Mouse (Mus musculus): ENCODE measurements around the gene Armh3. TPM values are rescaled to one million over a fixed set of nuclear protein-coding genes. Genes with fewer than 3 reads are reported as not detected.
"Not testable (repeated sequence)": the region's sequence is repeated elsewhere in the genome, so short reads cannot be mapped to it uniquely, and the experiment has no call there.

The Armh3 gene
- polyA plus RNA-seq, 1 experiment from 2014 or later, result 10.1 TPM

DNA sequence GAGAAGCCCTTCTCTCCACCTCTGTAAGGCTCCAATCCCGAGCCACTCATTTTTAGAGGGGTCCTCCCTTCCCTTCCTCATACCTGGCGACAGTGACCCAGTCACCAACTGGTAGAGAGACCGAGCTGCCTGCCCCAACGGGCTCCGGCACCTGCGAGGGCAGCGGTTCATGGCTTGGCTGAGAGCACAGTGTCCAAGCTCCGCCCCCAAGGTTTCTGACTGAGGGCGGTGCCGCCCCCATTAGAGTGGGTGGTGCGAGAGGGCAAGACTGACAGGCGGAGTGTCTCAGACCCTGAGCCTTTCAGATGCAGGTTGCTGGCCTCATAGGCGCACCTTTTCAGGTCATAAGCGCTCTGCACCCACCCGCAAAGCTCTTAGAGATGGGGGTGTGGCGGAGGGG lies 186.2 kb downstream of the Armh3 start:
- Histone ChIP-seq H3K27me3 (replicated peaks; ENCODE audit: control insufficient read depth, insufficient read depth, low read length) (peaks cover 5% of the 10 kb centered on the region; the same call in 1 of the 2 replicates), H3K4me2 (replicated peaks; ENCODE audit: low read depth) (peak overlapping the region; percentile 60), H3K27ac (ENCODE audit: low read depth, low read length) (no peak overlapping the region), H3K9me3 (ENCODE audit: control insufficient read depth) (no peaks in the 10 kb centered on the region), H3K9ac (ENCODE audit: low read depth, low read length) (no peak overlapping the region), H3K4me3 (ENCODE audit: low read depth, low read length) (peak overlapping the region; percentile 29), H3K4me1 (replicated peaks; ENCODE audit: control insufficient read depth, insufficient read depth, low read length) (peaks cover 3% of the 10 kb centered on the region; the same call in 1 of the 2 replicates), H3K36me3 (ENCODE audit: control insufficient read depth, insufficient read depth) (no peaks in the 10 kb centered on the region; the same call in 1 of the 2 replicates)
- TF ChIP-seq CTCF (IDR thresholded peaks at IDR 0.05; ENCODE audit: low read depth), result no peak
- ATAC-seq, result no peak; the same call in 1 of the 2 replicates
- WGBS, result 2% methylated on average over 16 of the region's 16 CpGs

GRCm38 (mm10) chr19:45811028-45811674 lies 187.1 kb downstream of the Armh3 start:
- H3K36me3 ChIP-seq (ENCODE audit: control insufficient read depth, insufficient read depth), result no peaks in the 10 kb centered on the region
- no peak overlapping the region for H3K4me2 ChIP-seq (replicated peaks; ENCODE audit: low read depth)
- peaks cover 3% of the 10 kb centered on the region; the same call in 1 of the 2 replicates for H3K4me1 ChIP-seq (replicated peaks; ENCODE audit: control insufficient read depth, insufficient read depth, low read length)
- ATAC-seq, result no peak
- H3K9me3 ChIP-seq (ENCODE audit: control insufficient read depth), result no peaks in the 10 kb centered on the region
- no peak overlapping the region for H3K9ac ChIP-seq (ENCODE audit: low read depth, low read length)
- H3K4me3 ChIP-seq (ENCODE audit: low read depth, low read length), result no peak overlapping the region
- no peak for TF ChIP-seq CTCF (IDR thresholded peaks at IDR 0.05; ENCODE audit: low read depth)
- peaks cover 5% of the 10 kb centered on the region; the same call in 1 of the 2 replicates for H3K27me3 ChIP-seq (replicated peaks; ENCODE audit: control insufficient read depth, insufficient read depth, low read length)
- 75% methylated on average over 12 of the region's 12 CpGs for whole genome bisulfite sequencing
- no peak overlapping the region for H3K27ac ChIP-seq (ENCODE audit: low read depth, low read length)

DNA sequence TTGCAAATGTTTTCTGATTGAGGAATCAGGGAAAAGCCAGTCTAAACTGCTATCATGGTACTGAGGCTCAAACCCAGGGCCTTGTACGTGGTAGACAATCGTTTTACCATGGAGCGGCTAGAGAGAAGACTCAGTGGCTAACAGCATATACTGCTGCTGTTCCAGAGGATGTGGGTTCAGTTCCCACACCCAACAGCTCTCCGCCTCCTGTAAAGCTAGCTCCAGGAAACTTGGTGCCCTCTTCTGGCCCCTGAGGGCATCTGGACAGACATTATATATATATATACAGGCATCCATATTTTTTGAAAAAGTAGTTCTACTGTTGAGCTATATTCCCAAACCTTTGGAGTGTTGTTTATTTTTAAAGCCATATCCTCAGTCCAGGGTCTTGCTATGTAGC lies 190.6 kb downstream of the Armh3 start:
- no peak for TF ChIP-seq CTCF (IDR thresholded peaks at IDR 0.05; ENCODE audit: low read depth)
- Histone ChIP-seq H3K4me3 (ENCODE audit: low read depth, low read length) (no peak overlapping the region), H3K9me3 (ENCODE audit: control insufficient read depth) (no peaks in the 10 kb centered on the region), H3K27me3 (replicated peaks; ENCODE audit: control insufficient read depth, insufficient read depth, low read length) (no peaks in the 10 kb centered on the region), H3K4me2 (replicated peaks; ENCODE audit: low read depth) (no peak overlapping the region), H3K9ac (ENCODE audit: low read depth, low read length) (no peak overlapping the region), H3K4me1 (replicated peaks; ENCODE audit: control insufficient read depth, insufficient read depth, low read length) (peaks cover 3% of the 10 kb centered on the region; the same call in 1 of the 2 replicates), H3K36me3 (ENCODE audit: control insufficient read depth, insufficient read depth) (no peaks in the 10 kb centered on the region), H3K27ac (ENCODE audit: low read depth, low read length) (no peak overlapping the region)
- ATAC-seq, result no peak
- WGBS, result 92% methylated on average over 4 of the region's 4 CpGs

GRCm38 (mm10) chr19:45805817-45806216 lies 192.5 kb downstream of the Armh3 start:
- H3K27ac ChIP-seq (ENCODE audit: low read depth, low read length), result not testable (repeated sequence)
- 91% methylated on average over 6 of the region's 6 CpGs for WGBS

DNA sequence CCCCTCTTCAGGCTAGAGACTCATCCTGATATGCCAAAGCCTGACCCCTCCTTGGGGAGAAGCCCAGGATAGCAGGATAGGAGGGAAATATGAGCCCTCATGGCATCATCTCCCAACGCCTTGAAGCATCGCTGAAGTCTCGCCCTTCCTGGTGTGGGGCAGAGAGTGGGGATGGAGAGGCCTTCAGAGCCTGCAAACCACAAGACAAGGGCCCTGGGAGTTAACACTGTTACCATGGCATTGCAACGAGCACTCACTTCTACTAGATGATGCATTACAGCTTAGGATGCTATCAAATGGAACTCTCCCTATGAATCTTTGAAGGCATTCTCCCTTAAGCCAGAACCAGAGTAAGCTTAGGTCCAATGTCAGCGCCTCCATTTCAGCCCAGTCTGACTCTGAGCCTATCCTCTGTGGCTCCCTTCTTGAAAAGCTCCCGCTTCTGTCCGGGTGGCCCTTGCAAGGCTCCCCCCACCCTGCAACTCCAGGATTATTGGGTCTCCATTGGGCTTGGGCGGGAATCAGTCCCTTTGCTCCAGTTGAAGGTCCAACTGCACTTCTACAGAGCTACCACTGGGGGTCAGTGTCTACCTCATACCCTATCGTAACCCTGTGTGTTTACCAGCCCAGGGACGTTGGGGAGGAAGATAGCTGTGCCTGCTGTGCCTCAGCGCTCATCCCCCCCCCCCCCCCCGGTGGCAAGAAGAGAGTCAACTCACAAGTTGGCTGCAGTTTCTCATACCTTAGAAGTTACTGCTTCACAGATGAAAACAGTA lies 193.5 kb downstream of the Armh3 start:
- 27% methylated on average over 10 of the region's 12 CpGs for WGBS

More at GRCm38 (mm10) chr19:45805817-45806216, 192.5 kb downstream of the Armh3 start:
- not testable (repeated sequence) for H3K36me3 ChIP-seq (ENCODE audit: control insufficient read depth, insufficient read depth); H3K27me3 ChIP-seq (replicated peaks; ENCODE audit: control insufficient read depth, insufficient read depth, low read length); H3K9ac ChIP-seq (ENCODE audit: low read depth, low read length); ATAC-seq; H3K4me2 ChIP-seq (replicated peaks; ENCODE audit: low read depth); H3K4me1 ChIP-seq (replicated peaks; ENCODE audit: control insufficient read depth, insufficient read depth, low read length); H3K4me3 ChIP-seq (ENCODE audit: low read depth, low read length); H3K9me3 ChIP-seq (ENCODE audit: control insufficient read depth)

DNA sequence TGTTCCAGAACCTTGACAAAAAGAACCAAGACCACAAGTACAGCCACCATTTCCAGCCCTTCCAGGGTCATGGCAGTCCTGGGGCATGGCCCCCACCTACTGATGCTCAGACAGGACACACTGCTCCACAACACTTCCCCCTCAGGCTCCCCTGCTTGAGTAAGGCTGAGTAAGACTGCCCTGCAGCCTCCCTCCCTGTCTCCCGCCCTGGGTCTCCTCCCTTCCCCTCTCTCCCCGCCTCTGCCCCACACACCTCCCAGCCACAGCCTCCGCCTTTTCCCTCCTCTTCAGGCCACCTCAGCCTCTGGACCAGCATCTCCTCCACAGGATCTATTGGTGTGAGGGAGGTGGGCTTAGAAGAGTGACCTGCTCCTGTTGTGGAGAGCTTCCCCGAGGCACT lies 194.9 kb downstream of the Armh3 start:
- no peak overlapping the region for H3K4me2 ChIP-seq (replicated peaks; ENCODE audit: low read depth)
- no peaks in the 10 kb centered on the region for H3K4me1 ChIP-seq (replicated peaks; ENCODE audit: control insufficient read depth, insufficient read depth, low read length)
- H3K9ac ChIP-seq (ENCODE audit: low read depth, low read length), result no peak overlapping the region
- no peaks in the 10 kb centered on the region for H3K36me3 ChIP-seq (ENCODE audit: control insufficient read depth, insufficient read depth)
- H3K27ac ChIP-seq (ENCODE audit: low read depth, low read length), result no peak overlapping the region
- no peaks in the 10 kb centered on the region for H3K9me3 ChIP-seq (ENCODE audit: control insufficient read depth)
- no peaks in the 10 kb centered on the region for H3K27me3 ChIP-seq (replicated peaks; ENCODE audit: control insufficient read depth, insufficient read depth, low read length)
- WGBS, result 34% methylated on average over 4 of the region's 4 CpGs
- no peak overlapping the region for H3K4me3 ChIP-seq (ENCODE audit: low read depth, low read length)
- ATAC-seq, result no peak
- TF ChIP-seq CTCF (IDR thresholded peaks at IDR 0.05; ENCODE audit: low read depth), result no peak

More for the DNA sequence above, 193.5 kb downstream of the Armh3 start:
- Histone ChIP-seq H3K9ac (ENCODE audit: low read depth, low read length) (no peak overlapping the region), H3K4me3 (ENCODE audit: low read depth, low read length) (no peak overlapping the region), H3K4me2 (replicated peaks; ENCODE audit: low read depth) (no peak overlapping the region), H3K27ac (ENCODE audit: low read depth, low read length) (no peak overlapping the region), H3K27me3 (replicated peaks; ENCODE audit: control insufficient read depth, insufficient read depth, low read length) (no peaks in the 10 kb centered on the region), H3K36me3 (ENCODE audit: control insufficient read depth, insufficient read depth) (no peaks in the 10 kb centered on the region), H3K4me1 (replicated peaks; ENCODE audit: control insufficient read depth, insufficient read depth, low read length) (no peaks in the 10 kb centered on the region), H3K9me3 (ENCODE audit: control insufficient read depth) (no peaks in the 10 kb centered on the region)
- TF ChIP-seq CTCF (IDR thresholded peaks at IDR 0.05; ENCODE audit: low read depth), result peak; percentile 90
- no peak for ATAC-seq

Measured in intestine, postnatal 0 days (tissue).